Mouse (Mus musculus) limb, embryonic 13.5 days (tissue): ENCODE data around the gene Mprip. TPM values are rescaled to one million over a fixed set of nuclear protein-coding genes. Genes with fewer than 3 reads are reported as not detected.

Experiments
- ATAC-seq: fragments of 200-750 bp; cut with Nextera tagmentation; 2 replicates; pipeline ENCODE4 v1.8.0; 2017; ENCODE audit warnings: low read depth, moderate number of reproducible peaks, moderate TSS enrichment; ENCODE audit not compliant: low FRiP score
- H3K27ac ChIP-seq: fragments of 300-500 bp; sonication (generic); 2 replicates; pipeline ENCODE4 v1.5.1; 2015; ENCODE audit warnings: inconsistent platforms, mild to moderate bottlenecking, moderate library complexity
- H3K27me3 ChIP-seq: fragments of 300-500 bp; sonication (generic); 2 replicates; pipeline ENCODE4 v1.6.1; 2015; ENCODE audit warnings: mild to moderate bottlenecking, inconsistent platforms
- H3K36me3 ChIP-seq: fragments of 300-500 bp; sonication (generic); 2 replicates; pipeline ENCODE4 v1.6.1; 2015; ENCODE audit warnings: inconsistent platforms, mild to moderate bottlenecking, moderate library complexity
- H3K4me1 ChIP-seq: fragments of 300-500 bp; sonication (generic); 2 replicates; pipeline ENCODE4 v1.6.1; 2015; ENCODE audit warnings: inconsistent platforms
- H3K4me2 ChIP-seq: fragments of 300-500 bp; sonication (generic); replicated peaks from 2 replicates; pipeline ENCODE4 v1.6.1; 2015; ENCODE audit warnings: inconsistent platforms, mild to moderate bottlenecking, moderate library complexity
- H3K4me3 ChIP-seq: fragments of 300-500 bp; sonication (generic); 2 replicates; pipeline ENCODE4 v1.5.1; 2015; ENCODE audit warnings: moderate library complexity, mild to moderate bottlenecking, inconsistent platforms
- H3K9ac ChIP-seq: fragments of 300-500 bp; sonication (generic); 2 replicates; pipeline ENCODE4 v1.6.1; 2015; ENCODE audit warnings: mild to moderate bottlenecking, inconsistent platforms
- H3K9me3 ChIP-seq: fragments of 300-500 bp; sonication (generic); 2 replicates; pipeline ENCODE4 v1.6.1; 2016; ENCODE audit warnings: inconsistent platforms
- WGBS: fragments of 180-500 bp; shearing (Covaris S2); methylation state at CpG from one replicate; pipeline ENCODE4 v1.1.7; 2015; 5-methylcytosine and 5-hydroxymethylcytosine counted together
- polyA plus RNA-seq: library from polyadenylated mRNA; unstranded; fragments of >200 nt; fragmentation: Nextera tagmentation; extraction: Ambion mirVana; gene quantifications from 2 replicates; pipeline ENCODE4 v1.2.1, GENCODE M21; 2015

The Mprip gene
- polyA plus RNA-seq, 1 experiment from 2014 or later = 40.7 TPM

GRCm38 (mm10) chr11:59680111-59680510 lies 19.0 kb downstream of the Mprip start:
- no peak for ATAC-seq
- WGBS = 66% methylated on average over 5 of the region's 5 CpGs
- no peaks in the 10 kb centered on the region for H3K9me3 ChIP-seq
- H3K4me2 ChIP-seq = no peak overlapping the region
- no peaks in the 10 kb centered on the region for H3K4me1 ChIP-seq
- peaks cover 21% of the 10 kb centered on the region for H3K36me3 ChIP-seq
- H3K4me3 ChIP-seq = no peak overlapping the region
- no peaks in the 10 kb centered on the region for H3K27me3 ChIP-seq
- H3K27ac ChIP-seq = no peak overlapping the region
- H3K9ac ChIP-seq = no peak overlapping the region

GRCm38 (mm10) chr11:59684956-59685355 lies 23.9 kb downstream of the Mprip start:
- no peak for ATAC-seq
- Histone ChIP-seq H3K9me3 (no peaks in the 10 kb centered on the region), H3K27me3 (no peaks in the 10 kb centered on the region), H3K4me1 (no peaks in the 10 kb centered on the region), H3K36me3 (peaks cover 14% of the 10 kb centered on the region; the same call in 1 of the 2 replicates), H3K27ac (no peak overlapping the region), H3K4me2 (no peak overlapping the region), H3K9ac (no peak overlapping the region), H3K4me3 (no peak overlapping the region)
- WGBS = 94% methylated on average over 6 of the region's 6 CpGs

GRCm38 (mm10) chr11:59694533-59694932 lies 33.4 kb downstream of the Mprip start:
- Histone ChIP-seq H3K4me2 (no peak overlapping the region), H3K27ac (no peak overlapping the region), H3K36me3 (peaks cover 36% of the 10 kb centered on the region), H3K27me3 (no peaks in the 10 kb centered on the region), H3K9ac (no peak overlapping the region), H3K4me1 (peaks cover 8% of the 10 kb centered on the region), H3K9me3 (no peaks in the 10 kb centered on the region), H3K4me3 (no peak overlapping the region)
- ATAC-seq = no peak
- 97% methylated on average over 1 of the region's 1 CpGs for WGBS

- Histone ChIP-seq H3K4me2 (no peak overlapping the region), H3K27me3 (no peaks in the 10 kb centered on the region), H3K9ac (no peak overlapping the region), H3K27ac (no peak overlapping the region), H3K4me3 (no peak overlapping the region), H3K4me1 (peaks cover 8% of the 10 kb centered on the region), H3K9me3 (no peaks in the 10 kb centered on the region), H3K36me3 (peaks cover 44% of the 10 kb centered on the region)
- ATAC-seq = no peak
These were observed 34.4 kb downstream of the Mprip start for GRCm38 (mm10) chr11:59695550-59695949.

GRCm38 (mm10) chr11:59697572-59697971 lies 36.5 kb downstream of the Mprip start:
- ATAC-seq = no peak
- H3K4me1 ChIP-seq = peaks cover 8% of the 10 kb centered on the region
- no peak overlapping the region for H3K27ac ChIP-seq
- H3K4me3 ChIP-seq = no peak overlapping the region
- no peaks in the 10 kb centered on the region for H3K27me3 ChIP-seq
- no peak overlapping the region for H3K9ac ChIP-seq
- H3K9me3 ChIP-seq = no peaks in the 10 kb centered on the region
- H3K4me2 ChIP-seq = no peak overlapping the region
- H3K36me3 ChIP-seq = peaks cover 61% of the 10 kb centered on the region
- WGBS = 82% methylated on average over 1 of the region's 1 CpGs

- Histone ChIP-seq H3K9ac (no peak overlapping the region), H3K4me3 (no peak overlapping the region), H3K27me3 (no peaks in the 10 kb centered on the region), H3K9me3 (no peaks in the 10 kb centered on the region), H3K36me3 (peaks cover 92% of the 10 kb centered on the region), H3K4me1 (0 out of 2 replicates have a peak, but pooled peaks cover 3% of the 10 kb centered on the region), H3K27ac (no peak overlapping the region), H3K4me2 (no peak overlapping the region)
- no peak for ATAC-seq
- WGBS = 97% methylated on average over 1 of the region's 1 CpGs
These were observed 39.7 kb downstream of the Mprip start for GRCm38 (mm10) chr11:59700787-59701186.

- 92% methylated on average over 2 of the region's 2 CpGs for WGBS
- no peak overlapping the region for H3K4me3 ChIP-seq
- no peaks in the 10 kb centered on the region for H3K9me3 ChIP-seq
- peaks cover 53% of the 10 kb centered on the region for H3K36me3 ChIP-seq
- no peak overlapping the region for H3K4me2 ChIP-seq
- no peak overlapping the region for H3K9ac ChIP-seq
- H3K27me3 ChIP-seq = no peaks in the 10 kb centered on the region
- no peak overlapping the region for H3K27ac ChIP-seq
- ATAC-seq = no peak
- peaks cover 24% of the 10 kb centered on the region for H3K4me1 ChIP-seq
These were observed 44.0 kb downstream of the Mprip start for GRCm38 (mm10) chr11:59705113-59705512.

GRCm38 (mm10) chr11:59707481-59707880 lies 46.4 kb downstream of the Mprip start:
- Histone ChIP-seq H3K27me3 (no peaks in the 10 kb centered on the region), H3K9me3 (no peaks in the 10 kb centered on the region), H3K4me3 (no peak overlapping the region), H3K27ac (peak overlapping the region; percentile 65), H3K4me1 (peaks cover 24% of the 10 kb centered on the region), H3K4me2 (no peak overlapping the region), H3K9ac (no peak overlapping the region), H3K36me3 (peaks cover 32% of the 10 kb centered on the region)
- 53% methylated on average over 2 of the region's 2 CpGs for WGBS
- no peak for ATAC-seq

GRCm38 (mm10) chr11:59707931-59708611 lies 47.0 kb downstream of the Mprip start:
- Histone ChIP-seq H3K4me1 (peaks cover 24% of the 10 kb centered on the region), H3K4me2 (0 out of 2 replicates have a peak overlapping the region, but pooled peaks have one; percentile 11), H3K9me3 (no peaks in the 10 kb centered on the region), H3K4me3 (no peak overlapping the region), H3K27ac (peak overlapping the region; percentile 65), H3K36me3 (peaks cover 26% of the 10 kb centered on the region), H3K27me3 (no peaks in the 10 kb centered on the region), H3K9ac (0 out of 2 replicates have a peak overlapping the region, but pooled peaks have one; percentile 13)
- 53% methylated on average over 11 of the region's 11 CpGs for WGBS
- peak; percentile 54; the same call in 1 of the 2 replicates for ATAC-seq

GRCm38 (mm10) chr11:59715424-59715840 lies 54.3 kb downstream of the Mprip start:
- H3K27me3 ChIP-seq = no peaks in the 10 kb centered on the region
- no peak overlapping the region for H3K4me2 ChIP-seq
- no peak overlapping the region for H3K27ac ChIP-seq
- H3K9me3 ChIP-seq = no peaks in the 10 kb centered on the region
- H3K4me1 ChIP-seq = no peaks in the 10 kb centered on the region
- no peaks in the 10 kb centered on the region; the same call in 1 of the 2 replicates for H3K36me3 ChIP-seq
- no peak for ATAC-seq
- no peak overlapping the region for H3K4me3 ChIP-seq
- WGBS = 63% methylated on average over 3 of the region's 3 CpGs
- H3K9ac ChIP-seq = no peak overlapping the region

- H3K4me1 ChIP-seq = no peaks in the 10 kb centered on the region
- H3K36me3 ChIP-seq = no peaks in the 10 kb centered on the region
- no peaks in the 10 kb centered on the region for H3K9me3 ChIP-seq
- H3K27me3 ChIP-seq = no peaks in the 10 kb centered on the region
- no peak overlapping the region for H3K4me3 ChIP-seq
- no peak overlapping the region for H3K9ac ChIP-seq
- ATAC-seq = no peak
- no peak overlapping the region for H3K27ac ChIP-seq
- no peak overlapping the region for H3K4me2 ChIP-seq
- 92% methylated on average over 4 of the region's 4 CpGs for WGBS
These were observed 56.7 kb downstream of the Mprip start for GRCm38 (mm10) chr11:59717801-59718291.

- no peak overlapping the region for H3K9ac ChIP-seq
- 90% methylated on average over 5 of the region's 5 CpGs for WGBS
- no peaks in the 10 kb centered on the region for H3K9me3 ChIP-seq
- no peak overlapping the region for H3K4me2 ChIP-seq
- H3K4me1 ChIP-seq = no peaks in the 10 kb centered on the region
- no peaks in the 10 kb centered on the region for H3K27me3 ChIP-seq
- no peak overlapping the region for H3K27ac ChIP-seq
- ATAC-seq = no peak
- no peak overlapping the region for H3K4me3 ChIP-seq
- no peaks in the 10 kb centered on the region for H3K36me3 ChIP-seq
These were observed 58.1 kb downstream of the Mprip start for GRCm38 (mm10) chr11:59719185-59719584.

GRCm38 (mm10) chr11:59721385-59721784 lies 60.3 kb downstream of the Mprip start:
- H3K27me3 ChIP-seq = no peaks in the 10 kb centered on the region
- ATAC-seq = no peak
- no peak overlapping the region for H3K9ac ChIP-seq
- no peak overlapping the region for H3K27ac ChIP-seq
- WGBS = 58% methylated on average over 2 of the region's 2 CpGs
- H3K4me2 ChIP-seq = no peak overlapping the region
- no peak overlapping the region for H3K4me3 ChIP-seq
- H3K9me3 ChIP-seq = no peaks in the 10 kb centered on the region
- no peaks in the 10 kb centered on the region for H3K4me1 ChIP-seq
- H3K36me3 ChIP-seq = no peaks in the 10 kb centered on the region
